Mouse (Mus musculus): ENCODE results near the gene Rgs3.
A peak's percentile ranks its signal among the peaks of the same experiment; 100 is the strongest.

Rgs3 gene

DNA sequence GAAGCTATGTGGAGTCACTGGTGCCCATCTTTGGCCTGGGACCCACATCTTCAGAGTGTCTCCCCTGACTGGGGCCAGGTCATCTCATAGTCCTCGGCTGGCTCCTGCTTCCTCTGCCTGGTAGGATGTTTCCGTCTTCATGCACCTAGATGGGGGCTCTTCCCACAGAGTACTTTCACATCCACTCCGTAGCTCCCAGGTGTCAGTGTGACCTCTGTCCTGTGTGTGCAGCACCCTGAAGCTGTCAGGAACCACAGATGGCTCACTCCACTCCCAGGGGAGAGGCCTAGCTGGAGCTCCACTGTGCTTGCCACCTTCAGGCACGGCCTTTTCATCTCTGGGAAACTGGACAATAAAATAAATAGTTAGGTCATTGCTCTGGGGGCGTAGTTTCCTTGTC lies 128.5 kb downstream of the Rgs3 start:
- no peak for DNase-seq (ENCODE audit: low spot score)

DNA sequence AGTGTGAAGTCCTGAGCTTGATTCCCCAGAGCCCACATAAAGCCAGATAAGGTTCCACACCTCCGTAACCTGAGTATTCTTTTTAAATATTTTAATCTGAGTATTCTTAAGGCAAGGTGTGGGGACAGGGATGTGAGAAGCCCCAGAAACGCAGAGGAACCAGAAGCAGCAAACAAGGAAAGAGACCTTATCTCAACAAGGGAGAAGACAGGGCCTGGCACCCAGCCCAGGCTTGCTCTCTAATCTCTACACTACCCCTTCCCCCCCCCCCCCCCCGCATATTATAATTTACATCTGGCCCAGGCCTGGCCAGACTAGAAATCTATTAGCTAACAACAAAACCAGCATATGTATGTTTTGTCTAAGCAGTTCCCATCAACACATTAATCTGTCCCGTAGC lies 131.3 kb downstream of the Rgs3 start:
- DNase-seq (ENCODE audit: low spot score): peak; percentile 75

DNA sequence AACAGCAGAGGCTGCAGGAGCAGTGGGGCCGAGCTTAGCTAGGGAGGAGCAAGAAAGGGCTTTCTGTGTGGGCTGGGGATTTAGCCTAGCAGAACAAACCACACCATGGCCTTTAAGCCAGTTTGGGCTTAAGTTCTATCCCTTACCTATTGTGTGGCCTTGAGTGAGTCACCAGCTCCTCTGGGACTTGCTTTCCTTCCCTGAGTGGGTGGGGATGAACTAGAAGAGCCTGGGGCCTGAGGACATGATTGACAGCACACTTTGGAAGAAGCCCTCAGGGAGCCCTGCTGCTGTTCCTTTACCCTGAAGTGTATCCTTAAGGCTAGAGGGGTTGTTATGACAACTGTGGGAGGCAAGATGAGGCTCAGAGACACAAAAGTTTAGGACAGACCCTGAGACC lies 132.0 kb downstream of the Rgs3 start:
- no peak for DNase-seq (ENCODE audit: low spot score)

DNA sequence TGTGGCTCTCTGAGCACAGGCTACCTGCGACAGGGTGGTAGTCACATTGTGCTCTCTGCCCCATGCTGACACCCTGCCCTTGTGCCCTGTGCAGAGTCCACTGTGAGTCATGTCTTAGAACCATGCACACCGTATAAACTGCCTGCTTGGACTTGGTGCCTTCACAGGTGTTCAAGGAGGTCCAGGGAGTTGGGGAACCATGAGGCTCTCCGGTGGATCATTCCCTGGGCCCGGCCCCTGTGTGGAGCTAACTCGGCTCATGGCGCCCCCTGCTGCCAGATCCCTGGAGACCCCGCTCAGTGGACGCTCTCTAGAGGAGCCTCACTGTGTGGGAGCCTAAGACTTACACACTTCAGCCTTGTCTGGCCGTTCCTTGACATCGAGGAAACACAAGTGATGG lies 134.2 kb downstream of the Rgs3 start:
- peak; percentile 84 for DNase-seq (ENCODE audit: low spot score)

DNA sequence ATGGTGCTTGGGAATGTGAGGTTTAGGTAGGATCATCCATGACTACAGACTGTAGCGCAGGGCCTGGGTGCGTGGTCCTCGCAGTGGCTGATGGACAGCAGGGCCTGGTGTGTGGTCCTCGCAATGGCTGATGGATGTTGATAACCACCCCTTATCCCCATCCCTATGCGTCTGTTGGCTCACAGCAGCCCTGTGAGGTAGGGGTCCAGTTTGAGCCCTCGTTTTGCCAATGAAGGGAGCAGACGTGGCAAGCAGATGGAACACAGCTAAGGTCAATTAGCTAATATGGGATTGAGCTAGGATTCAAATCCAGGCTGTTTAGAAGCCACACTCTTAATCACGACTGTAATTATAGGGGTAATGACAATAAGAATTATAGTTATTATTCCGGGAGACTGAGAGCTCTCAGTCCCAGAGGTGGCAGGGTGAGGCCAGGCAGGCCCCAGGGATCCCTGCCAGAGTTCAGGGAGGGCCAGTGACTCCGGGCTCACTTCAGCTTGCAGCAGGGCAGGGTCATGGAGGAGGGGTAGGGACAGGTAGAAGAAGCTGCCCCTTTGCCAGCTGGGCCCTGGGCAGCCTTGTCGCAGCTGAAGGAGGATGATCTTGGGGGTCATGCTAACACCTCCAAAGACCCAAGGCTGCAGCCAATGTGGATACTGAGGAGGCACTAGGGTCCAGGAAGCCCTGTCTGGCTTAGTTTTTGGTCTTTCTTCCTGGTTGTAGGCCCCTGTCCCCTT lies 135.2 kb downstream of the Rgs3 start:
- DNase-seq (ENCODE audit: low spot score): no peak

DNA sequence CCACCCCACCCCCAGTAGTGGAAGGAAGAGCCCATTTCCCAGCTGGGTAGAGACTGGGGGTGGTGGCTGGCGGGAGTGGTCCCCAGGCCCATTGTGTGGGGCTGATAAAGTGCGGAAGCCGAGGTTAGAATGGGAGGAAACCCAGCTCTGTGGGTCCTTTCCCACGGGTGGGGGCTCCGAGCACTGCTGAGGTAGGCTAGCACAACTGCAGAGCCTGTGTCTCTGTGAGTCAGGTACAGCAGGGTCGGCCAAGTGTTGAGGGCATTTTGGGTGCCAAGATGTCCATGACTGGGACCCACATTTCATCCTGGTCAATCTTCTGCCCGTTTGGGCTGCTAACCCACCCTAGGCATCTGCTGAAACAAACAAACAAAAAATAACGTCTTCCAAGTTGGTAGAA lies 135.9 kb downstream of the Rgs3 start:
- no peak for DNase-seq (ENCODE audit: low spot score)

DNA sequence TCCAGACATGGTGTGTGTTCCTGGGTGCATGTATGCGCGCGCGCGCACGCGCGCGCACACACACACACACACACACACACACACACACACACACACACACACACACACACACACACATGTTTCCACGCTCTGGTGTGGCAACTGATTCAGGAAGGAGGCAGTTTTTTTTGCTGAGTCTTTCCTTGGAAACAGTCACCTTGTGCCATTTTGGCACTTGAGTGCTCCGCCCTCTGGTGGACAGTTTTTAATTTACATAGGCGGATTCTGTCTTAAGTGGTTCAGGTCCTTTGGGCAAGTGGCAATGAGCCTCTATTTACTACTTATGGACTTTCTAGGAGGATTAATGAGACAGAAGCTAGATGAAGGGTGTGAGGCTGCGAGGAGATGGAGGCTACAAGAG lies 136.3 kb downstream of the Rgs3 start:
- DNase-seq (ENCODE audit: low spot score): peak; percentile 74

DNA sequence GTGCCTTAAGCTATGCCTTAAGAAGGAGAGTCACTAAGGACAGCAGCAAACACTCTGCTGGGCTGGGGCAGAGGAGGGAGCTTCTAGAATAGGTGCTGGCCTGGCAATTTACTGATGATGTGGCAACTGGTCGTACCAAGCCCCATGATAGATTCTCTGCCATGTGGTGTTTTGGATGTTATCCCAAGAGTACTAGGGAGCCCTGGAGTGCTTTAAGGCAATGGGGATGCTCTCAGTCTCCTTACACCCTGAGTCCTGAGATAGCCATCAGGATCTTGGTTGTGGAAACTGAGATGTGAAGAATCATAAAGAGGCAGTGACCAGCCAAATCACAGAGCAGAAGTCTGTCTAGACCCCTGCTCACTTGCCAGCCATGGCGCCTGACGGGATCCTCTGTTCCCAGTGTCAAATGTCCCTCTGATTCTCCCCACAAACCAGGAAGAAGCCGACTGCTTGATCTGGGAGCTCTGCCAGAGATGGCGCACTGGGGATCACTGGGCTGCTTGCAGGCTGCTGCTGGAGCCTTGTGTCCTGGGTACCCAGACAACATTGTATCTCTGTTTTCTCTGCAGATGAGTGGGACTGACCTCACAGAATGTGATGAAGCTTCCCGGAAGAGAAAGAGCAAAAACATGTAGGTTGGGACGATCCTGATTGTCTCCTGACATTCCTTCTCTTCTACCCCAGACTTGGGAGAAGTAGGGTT lies 137.2 kb downstream of the Rgs3 start:
- DNase-seq (ENCODE audit: low spot score): peak; percentile 75

DNA sequence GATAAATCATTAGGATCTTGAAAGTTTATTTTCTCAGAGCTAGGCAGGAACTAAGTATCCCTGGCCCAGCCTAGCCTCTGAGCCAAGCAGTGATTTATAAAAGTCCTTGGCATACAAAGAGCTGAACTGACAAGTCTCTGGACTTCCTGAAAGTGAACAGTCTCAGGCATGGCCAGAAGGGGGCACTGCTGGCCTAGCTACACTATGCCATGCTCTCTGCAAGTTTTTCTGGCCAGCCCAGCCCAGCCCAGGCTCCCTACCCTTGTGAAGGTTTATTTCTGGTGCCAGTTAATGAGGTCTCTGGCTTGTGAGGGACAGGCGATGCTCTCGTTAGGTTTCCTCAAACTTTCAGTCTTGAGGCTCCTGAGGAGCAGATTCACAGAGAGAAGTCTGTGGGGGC lies 137.8 kb downstream of the Rgs3 start:
- peak; percentile 92 for DNase-seq (ENCODE audit: low spot score)

DNA sequence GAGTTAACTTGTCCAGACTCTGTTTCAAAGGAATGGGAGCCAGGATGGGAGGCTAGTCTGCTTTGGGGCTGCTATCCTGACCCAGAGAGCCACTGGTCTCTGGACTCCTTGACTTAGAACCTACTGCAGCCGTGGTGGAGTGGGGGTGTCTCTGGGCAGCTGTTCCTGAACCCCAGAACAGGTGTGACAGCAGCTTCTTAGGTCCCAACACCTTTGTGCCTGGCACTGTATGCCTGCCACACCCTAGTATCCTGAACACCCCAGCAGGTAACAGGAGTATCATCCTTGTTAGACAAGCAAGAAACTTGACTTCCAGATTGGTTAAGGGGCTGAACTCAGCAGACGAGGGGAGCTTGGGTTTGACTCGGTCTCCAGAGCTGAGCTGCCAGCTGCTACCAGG lies 138.9 kb downstream of the Rgs3 start:
- DNase-seq (ENCODE audit: low spot score): no peak

DNA sequence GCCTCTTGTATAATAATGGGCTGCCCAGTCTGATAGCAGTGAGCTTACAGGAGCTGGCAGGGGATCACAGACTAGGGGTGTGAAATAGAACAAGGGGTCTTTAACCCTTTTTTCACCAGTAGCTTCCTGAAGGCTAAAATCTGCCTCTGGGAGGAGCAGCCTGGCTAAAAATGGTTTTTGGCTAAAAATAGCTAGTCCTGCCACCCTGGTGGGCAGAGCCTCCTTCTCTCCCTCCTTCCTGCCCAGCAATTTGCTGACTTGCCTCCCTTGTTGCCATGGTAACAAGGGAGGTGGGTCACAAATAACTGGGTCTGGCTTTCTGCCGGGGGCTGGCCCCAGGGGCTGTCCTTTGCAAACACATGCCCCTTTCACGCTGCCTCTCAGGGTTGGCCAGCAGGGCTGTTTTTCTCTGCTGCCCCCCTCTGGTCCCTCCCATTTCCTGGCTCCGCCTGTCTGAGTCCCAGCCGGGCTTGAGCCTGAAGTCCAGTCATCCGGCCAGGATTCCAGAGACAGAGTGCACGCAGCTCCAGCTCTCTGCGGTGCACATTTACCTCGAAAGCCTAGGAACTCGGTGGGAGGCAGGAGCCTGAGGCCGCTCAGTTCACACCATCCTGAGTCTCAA lies 139.7 kb downstream of the Rgs3 start:
- peak; percentile 90 for DNase-seq (ENCODE audit: low spot score)

DNA sequence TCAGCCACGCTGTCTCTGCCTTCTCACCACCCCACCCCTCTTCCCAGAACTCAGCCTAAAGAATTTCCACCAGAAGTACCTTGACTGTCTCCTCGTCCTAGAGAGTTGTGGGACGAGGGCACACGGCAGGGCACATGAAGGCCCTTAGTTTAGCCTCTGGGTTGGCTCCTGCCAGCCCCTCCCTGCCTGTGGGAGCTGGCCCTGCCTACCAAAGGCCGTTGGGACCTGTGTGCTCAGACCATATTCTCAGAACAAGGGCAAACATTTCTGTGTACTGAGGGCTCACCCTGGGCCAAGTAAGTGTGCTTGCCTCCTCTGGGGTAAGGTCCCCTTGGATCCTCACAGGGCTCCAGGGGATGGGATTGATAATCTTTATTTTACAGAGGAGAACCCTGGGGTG lies 140.8 kb downstream of the Rgs3 start:
- DNase-seq (ENCODE audit: low spot score): no peak

DNA sequence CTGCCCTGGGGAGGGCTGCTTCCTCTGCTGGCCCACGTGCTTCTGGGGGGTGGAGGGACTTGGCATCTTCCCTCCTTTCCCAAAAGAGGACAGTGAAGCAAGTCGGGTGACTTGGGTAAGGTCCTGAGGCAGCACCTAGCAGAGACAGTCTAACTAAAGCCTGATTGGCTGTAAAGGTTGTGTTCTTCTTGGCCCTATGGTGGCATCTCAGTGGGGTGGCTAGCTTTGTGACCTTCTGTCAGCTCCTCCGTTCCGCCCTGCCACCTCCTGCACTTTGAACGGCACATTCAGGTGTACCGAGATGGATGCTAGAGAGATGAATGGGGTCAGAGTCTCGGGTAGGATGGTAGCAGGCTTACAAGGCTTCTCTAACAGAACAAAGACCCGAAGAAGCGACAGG lies 143.5 kb downstream of the Rgs3 start:
- DNase-seq (ENCODE audit: low spot score): no peak

DNA sequence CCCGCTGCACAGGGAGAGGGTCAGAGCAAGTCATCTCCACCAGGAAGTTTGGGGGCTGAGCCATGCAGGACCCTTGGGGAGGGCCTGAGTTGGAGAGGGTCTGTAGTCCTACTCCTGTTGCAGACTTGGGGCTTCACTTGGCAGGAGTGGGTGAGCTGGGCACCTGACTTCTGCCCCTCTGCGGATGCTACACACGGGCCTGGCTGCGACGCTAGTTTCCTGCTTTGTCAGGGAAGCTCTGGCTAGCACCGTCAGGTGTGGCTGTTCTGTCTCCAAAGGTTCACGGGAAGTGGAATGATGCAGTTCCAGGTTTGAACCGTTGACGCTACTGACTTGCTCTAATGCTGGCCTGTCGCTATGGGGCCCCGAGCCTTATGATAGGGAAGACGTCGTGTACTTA lies 144.6 kb downstream of the Rgs3 start:
- DNase-seq (ENCODE audit: low spot score): no peak

DNA sequence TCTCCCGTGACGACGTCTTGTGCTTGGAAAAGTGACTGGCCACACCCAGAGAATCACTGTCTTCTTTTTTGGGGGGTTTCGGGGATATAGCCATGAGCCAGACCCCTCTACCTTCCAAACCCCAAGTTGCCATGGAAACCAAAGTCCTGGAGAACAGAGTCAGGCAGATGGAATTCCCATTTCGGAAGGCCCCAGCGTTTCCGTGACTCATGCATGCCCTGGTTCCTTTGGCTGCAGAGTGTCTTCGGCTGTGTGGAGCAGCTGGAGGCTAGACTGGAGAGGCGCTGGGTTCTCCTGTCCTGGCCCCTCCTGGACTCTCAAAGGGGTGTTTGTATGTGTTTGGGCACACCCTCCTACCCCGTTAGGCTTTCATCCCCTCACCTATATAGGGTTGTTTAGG lies 145.4 kb downstream of the Rgs3 start:
- no peak for DNase-seq (ENCODE audit: low spot score)

DNA sequence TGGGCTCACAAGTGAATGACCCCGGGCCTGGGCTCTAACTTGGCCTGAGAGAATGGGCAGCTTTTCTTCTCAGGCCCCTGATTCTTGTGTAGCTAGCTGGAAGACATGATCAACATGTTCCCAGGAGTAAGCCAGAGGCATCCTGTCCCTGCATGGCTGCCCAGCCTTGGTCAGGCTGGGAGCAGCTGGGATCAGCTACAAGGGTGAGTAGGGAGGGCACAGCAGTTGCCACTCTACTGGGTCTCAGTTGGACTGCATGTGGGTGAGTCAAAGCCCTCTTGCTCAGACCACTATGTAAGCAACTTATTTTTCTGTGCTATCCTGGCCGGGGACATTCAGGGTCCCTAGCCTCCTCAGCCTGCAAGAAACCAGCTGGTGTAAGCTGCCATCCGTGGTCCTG lies 146.1 kb downstream of the Rgs3 start:
- DNase-seq (ENCODE audit: low spot score): no peak

DNA sequence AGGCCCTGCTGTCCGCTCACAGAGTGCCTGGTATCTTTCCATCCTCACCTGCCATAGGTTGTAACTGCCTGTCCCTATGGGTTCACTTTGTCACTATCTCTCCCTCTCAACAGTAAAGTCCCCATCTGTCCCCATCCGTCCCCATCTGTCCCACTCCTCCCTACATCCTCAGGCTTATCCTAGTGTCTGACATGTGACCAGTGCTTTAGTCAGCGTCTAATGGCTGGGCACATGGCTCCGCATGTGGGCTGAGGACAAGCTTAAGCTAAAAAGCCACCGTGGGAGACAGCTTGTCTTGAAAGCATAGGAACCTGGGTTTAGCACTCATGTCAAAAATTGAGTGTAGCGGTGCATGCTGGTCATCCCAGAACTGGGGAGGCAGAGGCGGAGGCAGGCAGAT lies 148.4 kb downstream of the Rgs3 start:
- DNase-seq (ENCODE audit: low spot score): no peak

DNA sequence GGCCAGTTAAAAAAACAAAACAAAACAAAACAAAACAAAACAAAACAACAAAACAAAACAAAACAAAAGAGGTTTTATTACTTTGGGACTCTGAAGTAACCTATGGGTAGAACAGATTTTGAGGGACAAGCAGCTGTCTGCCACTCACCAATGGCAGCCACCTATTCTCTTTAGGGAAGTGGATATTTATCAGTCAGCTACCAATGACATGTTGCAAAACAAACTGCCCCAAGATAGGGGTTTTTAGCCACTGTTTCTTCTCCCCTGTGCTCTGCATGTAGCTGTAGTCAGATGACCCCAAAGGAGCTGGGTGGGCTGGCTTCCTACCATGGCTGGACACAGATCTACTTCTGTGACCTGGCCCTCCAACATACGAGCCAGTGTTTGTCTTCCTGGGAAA lies 149.3 kb downstream of the Rgs3 start:
- no peak for DNase-seq (ENCODE audit: low spot score)

DNA sequence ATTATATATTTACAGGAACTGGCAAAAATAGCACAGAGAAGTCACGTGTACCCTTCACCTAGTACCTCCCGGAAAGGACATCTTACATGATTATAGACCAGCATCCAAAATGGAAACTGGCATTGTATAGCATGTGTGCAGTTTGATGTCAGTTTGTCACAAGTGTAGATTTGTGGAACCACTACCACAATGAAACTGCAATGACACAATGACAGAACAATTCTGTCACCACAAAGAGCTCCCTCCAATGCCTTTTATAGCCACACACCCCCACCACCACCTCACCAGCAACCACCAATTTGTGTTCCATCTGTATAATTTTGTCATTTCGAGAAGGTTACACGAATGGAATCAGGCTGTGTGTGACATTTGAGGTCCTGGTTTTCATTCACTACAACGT lies 149.8 kb downstream of the Rgs3 start:
- DNase-seq (ENCODE audit: low spot score): no peak

DNA sequence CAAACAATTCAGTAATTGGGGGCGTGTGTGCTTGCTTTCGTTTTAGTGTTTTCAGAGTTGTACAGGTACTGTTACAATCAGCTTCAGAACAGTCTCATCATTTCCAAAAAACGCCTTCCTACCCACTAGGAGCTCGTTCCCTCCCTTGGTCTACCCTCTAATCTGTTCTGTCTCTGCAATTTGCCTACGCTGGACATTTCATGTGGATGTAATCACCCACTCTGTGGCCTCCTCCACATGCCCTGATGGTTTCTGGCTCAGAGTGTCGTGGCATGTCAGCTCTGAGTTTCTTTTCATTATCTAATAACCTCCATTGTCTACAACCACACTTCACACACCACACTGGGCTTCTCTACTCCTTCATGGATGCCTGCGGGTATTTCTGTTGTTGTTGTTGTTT lies 151.5 kb downstream of the Rgs3 start:
- no peak for DNase-seq (ENCODE audit: low spot score)

DNA sequence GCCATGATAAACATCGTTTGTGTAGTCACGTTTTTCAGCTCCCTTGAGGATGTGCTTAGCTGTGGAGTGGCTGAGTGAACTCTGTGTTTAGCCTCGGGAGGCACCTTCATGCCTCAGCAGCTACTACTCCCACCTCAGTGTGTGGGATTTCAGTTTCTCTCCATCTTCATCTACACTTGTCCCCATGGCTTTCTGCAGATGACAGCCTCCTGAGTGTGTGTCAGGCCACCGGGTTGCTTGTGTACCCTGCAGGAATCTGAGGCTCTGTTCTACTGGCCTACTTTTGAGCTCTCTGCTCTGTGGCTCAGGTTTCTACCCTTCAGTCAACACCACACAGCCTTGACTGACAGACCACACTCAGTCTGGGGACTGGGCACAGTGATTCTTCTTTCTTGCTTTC lies 151.9 kb downstream of the Rgs3 start:
- DNase-seq (ENCODE audit: low spot score): no peak

DNA sequence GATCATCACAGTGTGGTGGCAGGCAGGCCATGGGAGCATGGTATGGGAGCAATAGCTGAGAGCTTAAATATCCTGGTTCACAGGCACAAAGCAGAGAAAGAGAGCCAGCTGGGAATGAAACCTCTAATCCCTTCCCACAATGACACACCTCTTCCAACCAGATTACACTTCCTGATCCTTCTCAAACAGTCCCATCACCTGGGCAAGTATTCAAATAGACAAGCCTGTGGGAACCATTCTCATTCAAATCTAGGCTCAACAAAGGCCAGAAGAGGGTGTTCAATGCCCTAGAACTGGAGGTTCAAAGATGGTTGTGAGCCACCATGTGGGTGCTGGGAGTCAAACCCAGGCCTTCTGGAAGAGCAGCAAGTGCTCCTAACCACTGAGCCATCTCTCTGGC lies 161.2 kb downstream of the Rgs3 start:
- DNase-seq (ENCODE audit: low spot score): no peak

DNA sequence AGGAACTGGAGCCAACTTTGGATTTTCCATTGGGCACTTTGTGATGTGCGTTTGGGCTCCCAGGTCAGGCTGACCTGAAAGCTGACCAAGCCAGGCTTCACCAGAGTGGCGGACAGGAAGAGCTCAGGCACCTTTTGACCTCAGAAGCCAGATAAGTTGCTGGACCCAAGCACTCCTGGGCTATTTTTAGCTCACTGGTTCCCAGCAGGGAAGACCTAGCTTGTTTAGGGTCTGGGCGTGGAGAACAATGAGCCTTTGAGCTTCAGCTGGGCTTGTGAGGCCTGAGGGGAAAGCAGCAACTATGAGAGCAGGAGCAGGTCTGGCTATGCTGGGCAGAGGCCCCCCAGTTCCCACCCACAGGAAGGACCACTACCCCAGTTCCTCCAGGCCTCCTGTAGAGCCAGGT lies 162.4 kb downstream of the Rgs3 start:
- no peak for DNase-seq (ENCODE audit: low spot score)

DNA sequence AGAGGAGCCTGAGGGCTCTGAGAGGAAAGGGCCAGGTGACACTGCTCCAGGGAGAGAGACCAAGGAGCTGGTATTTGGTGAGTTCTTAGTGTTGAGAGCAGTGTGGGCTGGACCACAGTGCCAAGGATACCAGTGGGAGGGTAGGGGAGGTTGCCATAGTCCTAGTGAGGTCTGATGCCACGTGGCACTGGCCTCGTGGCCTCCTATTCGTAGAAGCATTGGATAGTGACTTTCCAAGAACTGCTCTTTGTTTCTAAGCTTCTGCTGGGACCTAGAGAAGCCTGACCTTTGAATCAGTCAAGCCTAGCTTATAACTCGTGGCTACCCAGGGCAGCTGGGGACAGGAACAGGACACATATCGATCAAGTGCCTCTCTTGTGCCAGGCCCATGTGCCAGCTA lies 164.1 kb downstream of the Rgs3 start:
- no peak for DNase-seq (ENCODE audit: low spot score)
